Mouse (Mus musculus) forebrain, embryonic 13.5 days (tissue): ENCODE measurements around the gene Batf2. TPM values are rescaled to one million over a fixed set of nuclear protein-coding genes. Genes with fewer than 3 reads are reported as not detected.
A peak's percentile ranks its signal among the peaks of the same experiment; 100 is the strongest.

Experiments used
- ATAC-seq: fragments of 200-750 bp; cut with Nextera tagmentation; 2 replicates; pipeline ENCODE4 v1.8.0; 2017
- H3K27ac ChIP-seq: fragments of 300-500 bp; sonication (generic); 2 replicates; pipeline ENCODE4 v1.5.1; 2015; ENCODE audit warnings: inconsistent platforms, mild to moderate bottlenecking, moderate library complexity
- H3K27me3 ChIP-seq: fragments of 300-500 bp; sonication (generic); 2 replicates; pipeline ENCODE4 v1.6.1; 2015; ENCODE audit warnings: mild to moderate bottlenecking, inconsistent platforms
- H3K36me3 ChIP-seq: fragments of 300-500 bp; sonication (generic); 2 replicates; pipeline ENCODE4 v1.6.1; 2015; ENCODE audit warnings: mild to moderate bottlenecking, inconsistent platforms; ENCODE audit not compliant: poor library complexity, severe bottlenecking
- H3K4me1 ChIP-seq: fragments of 300-500 bp; sonication (generic); 2 replicates; pipeline ENCODE4 v1.6.1; 2015; ENCODE audit warnings: inconsistent platforms
- H3K4me2 ChIP-seq: fragments of 300-500 bp; sonication (generic); 2 replicates; pipeline ENCODE4 v1.6.1; 2015; ENCODE audit warnings: inconsistent platforms, mild to moderate bottlenecking, moderate library complexity
- H3K4me3 ChIP-seq: fragments of 300-500 bp; sonication (generic); 2 replicates; pipeline ENCODE4 v1.5.1; 2015; ENCODE audit warnings: mild to moderate bottlenecking, inconsistent platforms
- H3K9ac ChIP-seq: fragments of 300-500 bp; sonication (generic); 2 replicates; pipeline ENCODE4 v1.6.1; 2015; ENCODE audit warnings: mild to moderate bottlenecking, inconsistent platforms
- H3K9me3 ChIP-seq: fragments of 300-500 bp; sonication (generic); replicated peaks from 2 replicates; pipeline ENCODE4 v1.6.1; 2016; ENCODE audit warnings: inconsistent platforms
- WGBS: fragments of 180-500 bp; shearing (Covaris S2); methylation state at CpG from one replicate; pipeline ENCODE4 v1.1.7; 2015; 5-methylcytosine and 5-hydroxymethylcytosine counted together
- polyA plus RNA-seq: library from polyadenylated mRNA; unstranded; fragments of >200 nt; fragmentation: Nextera tagmentation; extraction: Ambion mirVana; gene quantifications from 2 replicates; pipeline ENCODE4 v1.2.1, GENCODE M21; 2015

Batf2 gene
- not detected in 2 replicates for polyA plus RNA-seq

DNA sequence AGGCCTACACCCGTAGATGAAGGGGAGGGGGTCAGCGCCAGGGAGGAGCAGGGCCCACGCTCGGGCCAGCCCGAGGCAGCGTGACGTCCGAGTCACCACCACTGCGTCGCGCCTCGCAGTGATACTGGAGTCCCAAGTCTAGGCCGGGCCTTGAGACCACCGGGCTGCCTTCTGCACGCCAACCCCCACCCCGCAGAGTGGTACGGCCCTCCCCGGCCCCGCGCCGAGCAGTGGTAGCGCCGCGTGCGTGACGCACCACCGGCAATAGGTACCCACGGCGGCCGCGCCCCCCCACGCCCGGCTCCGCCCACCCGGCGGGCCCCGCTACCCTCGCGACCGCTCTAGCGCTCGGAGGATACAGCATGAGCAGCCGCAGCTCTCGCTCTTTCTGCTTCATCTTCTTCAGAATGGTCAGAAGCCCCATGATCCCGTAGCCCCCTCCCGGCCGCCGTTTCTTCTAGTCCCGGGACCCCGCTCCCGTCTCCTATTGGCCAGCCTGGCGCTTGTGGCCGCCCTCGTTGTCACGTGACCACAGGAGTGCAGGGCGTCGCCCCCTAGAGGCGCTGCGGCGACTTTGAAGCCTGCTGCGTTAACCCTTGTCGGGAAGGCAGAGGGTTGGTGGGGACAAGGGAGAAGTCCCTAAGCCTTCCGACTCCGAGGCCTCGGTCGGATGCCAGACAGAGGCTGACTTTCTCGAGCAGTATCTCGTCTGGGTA, at the start of gene Batf2:
TSS of gene Batf2 (plus strand) at position 306 of the 716 bp plus-strand sequence.
- Histone ChIP-seq H3K4me3 (peak within 1 kb of the TSS; percentile 64), H3K4me2 (peak within 1 kb of the TSS; percentile 74), H3K27me3 (no peaks in the 10 kb centered on the region), H3K9me3 (no peaks in the 10 kb centered on the region), H3K27ac (peak within 1 kb of the TSS; percentile 97), H3K4me1 (peaks cover 14% of the 10 kb centered on the region), H3K36me3 (peaks cover 20% of the 10 kb centered on the region), H3K9ac (peak within 1 kb of the TSS; percentile 86)
- ATAC-seq, result peak; percentile 93
- whole genome bisulfite sequencing, result under 1% methylated on average over 57 of the region's 68 CpGs

DNA sequence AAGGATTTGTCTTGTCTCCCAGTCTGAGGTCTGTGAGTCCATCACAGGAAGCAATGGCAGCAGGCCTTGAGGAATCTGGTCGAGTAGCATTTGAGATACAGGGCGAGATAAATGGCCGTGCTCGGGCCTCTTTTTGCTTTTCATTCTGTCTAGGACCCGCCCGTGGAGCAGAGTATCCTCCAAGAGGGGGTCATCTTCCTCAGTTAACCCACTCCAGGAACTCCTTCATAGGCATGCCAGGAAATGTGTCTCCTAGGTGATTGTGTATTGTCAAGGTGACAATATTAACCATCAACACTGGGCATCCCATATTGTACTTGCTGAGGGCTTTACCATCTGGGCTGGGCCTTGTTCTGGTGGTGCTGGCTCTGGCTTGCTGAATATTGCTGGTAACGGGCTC, 46.7 kb upstream of the Batf2 start, which contains the start of gene AC131692.1:
TSS of gene AC131692.1 (plus strand) at position 301 of the 400 bp plus-strand sequence.
- H3K4me1 ChIP-seq, result no peaks in the 10 kb centered on the region
- no peak for ATAC-seq
- H3K4me2 ChIP-seq, result no peak within 1 kb of the TSS
- peaks cover 64% of the 10 kb centered on the region for H3K36me3 ChIP-seq
- no peak within 1 kb of the TSS for H3K9ac ChIP-seq
- no peak within 1 kb of the TSS for H3K4me3 ChIP-seq
- H3K9me3 ChIP-seq, result no peaks in the 10 kb centered on the region
- 93% methylated on average over 7 of the region's 7 CpGs for WGBS
- no peaks in the 10 kb centered on the region for H3K27me3 ChIP-seq
- H3K27ac ChIP-seq, result no peak within 1 kb of the TSS

DNA sequence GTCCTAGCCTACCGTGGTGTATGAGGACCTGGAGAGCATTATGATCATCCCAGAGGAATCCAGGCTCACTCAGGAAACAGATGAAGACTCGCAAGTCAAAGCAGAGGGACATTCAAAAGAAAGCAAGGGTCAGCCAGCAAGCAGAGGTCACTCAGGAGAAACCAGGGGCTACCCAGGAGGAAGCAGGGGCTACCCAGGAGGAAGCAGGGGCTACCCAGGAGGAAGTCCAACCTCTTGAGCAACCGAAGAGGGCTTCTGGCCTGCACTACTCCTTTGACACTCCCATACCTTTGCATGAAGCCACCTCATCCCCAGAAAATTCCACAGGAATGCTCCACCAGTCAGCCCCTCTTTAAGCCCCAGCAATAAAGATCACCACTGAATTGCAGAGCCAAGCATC, 42.9 kb upstream of the Batf2 start:
- 94% methylated on average over 3 of the region's 3 CpGs for WGBS
- H3K36me3 ChIP-seq, result peaks cover 32% of the 10 kb centered on the region
- no peak overlapping the region for H3K9ac ChIP-seq
- no peaks in the 10 kb centered on the region for H3K4me1 ChIP-seq
- H3K9me3 ChIP-seq, result no peaks in the 10 kb centered on the region
- H3K4me3 ChIP-seq, result no peak overlapping the region
- no peak overlapping the region for H3K4me2 ChIP-seq
- H3K27me3 ChIP-seq, result no peaks in the 10 kb centered on the region
- no peak for ATAC-seq
- H3K27ac ChIP-seq, result no peak overlapping the region

DNA sequence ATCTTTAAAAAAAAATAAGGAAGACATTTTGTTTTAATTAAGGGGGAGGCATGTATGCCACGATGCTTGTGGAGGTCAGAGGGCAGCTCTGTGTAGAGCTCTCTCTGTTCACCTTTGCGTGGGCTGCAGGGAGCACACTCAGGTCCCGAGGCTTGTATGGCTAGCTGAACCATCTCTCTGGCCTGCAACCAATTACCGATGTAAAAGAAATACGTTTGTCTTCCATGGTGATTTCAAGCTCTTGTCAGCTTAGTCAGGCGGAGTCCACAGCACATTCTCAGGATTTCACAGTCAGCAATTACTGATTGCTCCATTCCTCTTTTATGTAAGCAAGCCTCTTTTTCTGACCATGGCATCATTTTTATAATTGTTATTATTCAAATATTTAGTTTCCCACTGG, 39.6 kb upstream of the Batf2 start:
- Histone ChIP-seq H3K4me3 (no peak overlapping the region), H3K27ac (no peak overlapping the region), H3K9me3 (no peaks in the 10 kb centered on the region), H3K9ac (no peak overlapping the region), H3K4me1 (no peaks in the 10 kb centered on the region), H3K4me2 (no peak overlapping the region), H3K36me3 (peaks cover 7% of the 10 kb centered on the region), H3K27me3 (no peaks in the 10 kb centered on the region)
- ATAC-seq, result no peak
- WGBS, result 85% methylated on average over 6 of the region's 6 CpGs

DNA sequence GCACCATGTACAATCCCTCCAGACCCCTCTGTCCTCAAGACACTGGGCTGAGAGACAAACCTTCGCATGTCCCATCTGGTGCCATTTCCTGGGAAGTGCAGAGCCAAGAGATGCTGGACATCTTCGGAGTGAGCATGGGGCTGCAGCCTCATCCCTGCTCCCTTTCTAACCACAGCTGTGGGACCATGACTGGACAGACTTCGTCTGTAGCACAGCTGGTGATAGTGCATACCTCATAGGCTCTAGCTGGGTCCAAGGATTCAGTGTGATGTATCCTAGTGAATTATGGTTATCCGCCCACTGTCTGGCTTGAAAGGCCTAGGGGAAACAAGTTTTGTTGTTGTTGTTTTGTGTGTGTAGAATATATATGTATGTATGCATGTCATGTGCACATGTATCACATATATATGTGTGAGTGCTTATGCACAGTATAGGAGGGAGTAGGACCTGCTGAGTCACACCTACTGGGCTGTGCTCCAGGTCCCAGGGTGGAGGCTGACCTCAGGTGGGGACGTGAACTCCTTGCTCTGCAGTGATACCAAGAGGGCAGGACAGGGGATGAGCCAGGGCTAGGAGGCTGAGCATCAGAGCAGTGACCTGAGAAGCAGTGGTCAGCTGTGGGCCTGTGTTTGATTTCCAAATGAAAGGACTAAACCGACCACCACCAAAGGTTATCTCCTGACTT, 38.5 kb upstream of the Batf2 start:
- no peak for ATAC-seq
- no peak overlapping the region for H3K4me3 ChIP-seq
- H3K4me2 ChIP-seq, result no peak overlapping the region
- 85% methylated on average over 6 of the region's 6 CpGs for WGBS
- H3K27me3 ChIP-seq, result no peaks in the 10 kb centered on the region
- peak overlapping the region; percentile 21; the same call in 1 of the 2 replicates for H3K9ac ChIP-seq
- peaks cover 12% of the 10 kb centered on the region for H3K36me3 ChIP-seq
- H3K9me3 ChIP-seq, result no peaks in the 10 kb centered on the region
- H3K4me1 ChIP-seq, result no peaks in the 10 kb centered on the region
- H3K27ac ChIP-seq, result no peak overlapping the region

DNA sequence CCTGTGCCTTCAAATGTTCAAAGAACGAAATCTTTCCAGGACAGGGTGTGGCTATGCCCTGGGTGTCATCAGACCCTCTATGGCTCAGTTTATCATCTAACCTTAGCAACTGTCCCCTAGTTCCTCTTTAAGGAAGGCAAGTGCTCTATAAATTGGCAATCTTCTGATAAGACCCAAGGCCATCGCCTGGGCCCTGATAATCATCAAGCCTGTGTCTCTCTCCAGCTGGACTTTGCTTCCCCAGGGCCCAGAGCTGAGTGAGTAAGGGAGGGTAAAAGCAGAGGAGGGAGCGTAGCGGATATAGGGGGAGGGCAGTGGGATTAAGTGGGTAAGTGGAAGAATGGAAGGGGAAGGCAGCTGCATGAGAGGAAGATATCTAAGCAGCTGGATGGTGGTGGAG, 36.3 kb upstream of the Batf2 start:
- peaks cover 5% of the 10 kb centered on the region; the same call in 1 of the 2 replicates for H3K36me3 ChIP-seq
- H3K27ac ChIP-seq, result no peak overlapping the region
- no peaks in the 10 kb centered on the region for H3K4me1 ChIP-seq
- peak overlapping the region; percentile 13; the same call in 1 of the 2 replicates for H3K9ac ChIP-seq
- ATAC-seq, result no peak
- H3K4me3 ChIP-seq, result no peak overlapping the region
- no peaks in the 10 kb centered on the region for H3K9me3 ChIP-seq
- no peak overlapping the region for H3K4me2 ChIP-seq
- H3K27me3 ChIP-seq, result no peaks in the 10 kb centered on the region
- WGBS, result 86% methylated on average over 4 of the region's 4 CpGs

DNA sequence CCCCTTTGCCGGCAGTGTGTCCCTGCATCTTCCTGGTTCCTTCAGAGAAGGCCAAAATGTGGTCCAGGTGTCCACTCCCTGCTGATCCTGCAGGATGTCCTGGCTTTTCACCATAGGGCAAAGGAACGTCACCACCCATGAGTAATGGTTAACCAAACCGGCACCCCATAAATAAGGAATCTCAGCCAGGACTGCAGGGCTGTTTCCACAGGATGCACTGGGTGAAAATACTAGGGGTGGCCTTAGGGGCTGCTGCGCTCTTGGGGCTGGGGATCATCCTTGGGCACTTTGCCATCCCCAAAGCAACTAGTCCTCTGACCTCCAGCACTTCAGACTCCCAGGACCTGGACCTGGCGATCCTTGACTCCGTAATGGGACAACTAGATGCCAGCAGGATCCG, 35.2 kb upstream of the Batf2 start, which contains the start of gene Naaladl1:
TSS of gene Naaladl1 (plus strand) at position 197 of the 400 bp plus-strand sequence.
- peak within 1 kb of the TSS; percentile 13; the same call in 1 of the 2 replicates for H3K9ac ChIP-seq

DNA sequence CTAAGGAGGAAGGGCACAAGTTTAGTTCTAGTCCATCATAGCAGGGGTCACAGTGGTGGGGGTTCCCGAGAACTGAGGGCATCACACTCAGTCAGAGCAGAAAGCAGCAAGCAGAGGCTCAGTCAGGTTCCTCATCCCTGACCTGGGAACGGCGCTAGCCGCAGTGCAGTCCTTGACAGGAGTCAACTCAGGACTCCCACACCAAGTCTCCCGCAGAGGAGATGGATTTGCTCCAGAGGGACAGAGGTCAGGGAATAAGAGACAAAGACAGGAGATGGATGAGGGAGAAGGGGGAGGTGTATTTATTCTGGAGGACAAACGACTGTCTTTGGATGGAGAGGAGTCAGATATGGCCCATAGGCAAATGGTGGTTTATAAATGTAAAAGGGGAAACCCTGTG, 27.7 kb upstream of the Batf2 start:
- WGBS, result 84% methylated on average over 6 of the region's 6 CpGs
- Histone ChIP-seq H3K36me3 (peaks cover 39% of the 10 kb centered on the region), H3K4me2 (no peak overlapping the region), H3K4me1 (peaks cover 17% of the 10 kb centered on the region), H3K4me3 (no peak overlapping the region), H3K9me3 (no peaks in the 10 kb centered on the region), H3K27ac (no peak overlapping the region), H3K9ac (no peak overlapping the region), H3K27me3 (no peaks in the 10 kb centered on the region)
- ATAC-seq, result no peak

More for the DNA sequence above, 35.2 kb upstream of the Batf2 start, which contains the start of gene Naaladl1:
- Histone ChIP-seq H3K36me3 (peaks cover 5% of the 10 kb centered on the region; the same call in 1 of the 2 replicates), H3K27ac (no peak within 1 kb of the TSS), H3K4me3 (no peak within 1 kb of the TSS), H3K9me3 (no peaks in the 10 kb centered on the region), H3K4me1 (no peaks in the 10 kb centered on the region), H3K4me2 (no peak within 1 kb of the TSS), H3K27me3 (no peaks in the 10 kb centered on the region)
- ATAC-seq, result no peak
- 92% methylated on average over 7 of the region's 7 CpGs for WGBS

DNA sequence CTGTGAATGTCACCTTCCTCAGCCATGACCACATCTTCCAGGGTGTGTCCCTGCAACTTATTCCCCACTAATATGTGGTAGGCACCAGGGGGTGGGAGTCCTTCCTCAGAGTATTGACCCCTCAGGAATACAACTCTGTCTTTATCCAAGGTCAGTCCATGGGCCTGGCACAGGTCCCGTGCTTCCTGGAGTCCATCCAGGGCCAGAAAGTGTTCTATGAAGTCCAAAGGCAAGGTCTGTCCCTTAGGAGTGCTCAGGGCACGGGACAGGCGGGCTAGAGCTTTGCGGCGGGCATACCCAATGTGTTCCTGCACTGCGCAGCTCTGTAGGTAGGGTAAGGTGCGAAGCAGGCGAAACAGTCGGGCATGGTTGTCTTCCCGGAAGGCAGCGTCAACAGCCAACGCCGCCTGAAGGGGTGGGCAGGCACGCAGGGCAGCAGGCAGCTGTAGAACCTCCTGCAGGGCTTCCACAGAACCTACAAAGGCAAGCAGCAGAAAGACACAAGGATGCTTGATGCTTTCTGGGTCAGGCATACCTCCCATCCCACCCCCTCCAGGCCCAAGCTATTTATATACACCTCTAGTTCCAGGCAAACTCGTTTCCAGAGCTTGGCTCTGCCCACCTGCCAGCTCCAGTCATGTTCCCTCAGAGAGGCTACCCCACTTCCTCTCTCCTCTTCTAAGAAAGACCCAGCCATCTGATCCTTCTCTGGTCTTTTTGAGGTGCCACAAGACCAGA, 24.5 kb upstream of the Batf2 start:
- peak overlapping the region; percentile 90 for H3K9ac ChIP-seq
- ATAC-seq, result no peak
- 93% methylated on average over 15 of the region's 15 CpGs for WGBS
- H3K9me3 ChIP-seq, result no peaks in the 10 kb centered on the region
- H3K4me3 ChIP-seq, result peak overlapping the region; percentile 61; the same call in 1 of the 2 replicates
- 0 out of 2 replicates have a peak overlapping the region, but pooled peaks have one; percentile 6 for H3K27ac ChIP-seq
- peak overlapping the region; percentile 87 for H3K4me2 ChIP-seq
- H3K27me3 ChIP-seq, result no peaks in the 10 kb centered on the region
- H3K36me3 ChIP-seq, result peaks cover 46% of the 10 kb centered on the region
- peaks cover 30% of the 10 kb centered on the region for H3K4me1 ChIP-seq

DNA sequence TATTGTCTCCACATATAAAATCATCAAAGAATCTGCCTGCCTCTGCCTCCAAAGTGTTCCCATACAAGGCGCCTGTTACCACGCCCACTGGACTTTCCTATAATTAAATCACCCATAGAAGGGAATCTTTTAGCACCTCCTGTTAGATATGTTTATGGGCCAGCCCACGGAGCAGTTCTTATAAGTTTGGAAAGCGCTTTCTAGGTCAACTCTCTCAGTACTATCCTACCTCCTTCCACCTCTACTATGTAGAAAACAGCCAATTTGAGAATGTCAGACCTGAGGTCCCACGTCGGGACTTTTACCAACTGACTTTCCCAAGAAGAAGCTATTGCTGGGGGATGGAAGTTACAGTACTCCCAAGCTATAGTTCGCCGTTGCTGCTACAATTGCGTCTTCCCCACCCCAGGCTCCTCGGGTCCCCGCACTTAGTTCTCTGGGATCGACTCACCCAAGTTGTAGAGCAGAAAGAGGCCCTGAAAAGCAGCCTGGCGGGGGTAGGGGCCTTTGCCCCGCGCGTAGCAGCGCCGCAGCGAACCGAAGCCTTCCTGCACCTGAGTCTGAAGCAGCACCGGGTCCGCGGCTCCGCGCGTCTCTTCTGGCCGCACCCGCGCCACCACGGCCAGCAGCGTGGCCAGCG, 23.3 kb upstream of the Batf2 start:
- no peak for ATAC-seq
- Histone ChIP-seq H3K27me3 (no peaks in the 10 kb centered on the region), H3K4me3 (peak overlapping the region; percentile 61), H3K36me3 (peaks cover 43% of the 10 kb centered on the region), H3K4me1 (peaks cover 30% of the 10 kb centered on the region), H3K27ac (peak overlapping the region; percentile 92), H3K9ac (peak overlapping the region; percentile 90), H3K4me2 (peak overlapping the region; percentile 87), H3K9me3 (no peaks in the 10 kb centered on the region)
- 4% methylated on average over 32 of the region's 32 CpGs for WGBS

DNA sequence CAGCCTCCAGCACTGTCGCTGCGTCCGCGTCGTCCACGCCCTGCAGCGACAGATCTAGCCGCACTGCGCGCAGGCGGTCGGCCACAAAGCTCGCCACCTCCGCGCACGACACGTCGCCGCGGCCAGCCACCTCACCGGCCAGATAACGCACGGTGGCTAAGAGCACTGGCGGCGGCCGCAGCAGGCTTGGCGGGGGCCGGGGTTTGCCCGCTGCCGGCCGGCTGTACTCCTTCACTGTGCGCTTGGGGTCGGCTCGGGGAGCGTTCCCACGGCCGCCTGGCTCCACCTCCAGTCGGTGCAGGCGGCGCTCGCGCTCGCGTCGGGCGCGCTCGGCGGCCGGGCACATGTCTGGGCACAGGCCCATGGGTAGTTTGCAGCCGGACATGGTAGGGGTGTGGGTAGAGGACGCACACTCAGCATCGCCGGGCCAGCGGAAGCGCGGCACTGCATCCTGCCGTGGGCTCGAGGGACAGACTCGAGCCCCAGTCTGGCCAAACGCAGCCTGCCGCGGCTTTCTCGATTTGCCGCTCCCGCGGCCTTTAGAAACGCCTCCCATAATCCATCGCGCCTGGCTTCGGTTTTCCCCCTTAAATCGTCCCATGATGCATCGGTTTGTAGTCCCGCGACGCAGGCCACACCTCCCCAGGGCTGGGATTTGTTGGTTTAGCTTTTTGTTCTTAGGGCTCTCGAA, 22.7 kb upstream of the Batf2 start, which contains the start of gene Sac3d1:
TSS of gene Sac3d1 (minus strand) at position 665 of the 691 bp plus-strand sequence.
- peak; percentile 93 for ATAC-seq
- Histone ChIP-seq H3K9ac (peak within 1 kb of the TSS; percentile 90), H3K27ac (peak within 1 kb of the TSS; percentile 92), H3K4me2 (peak within 1 kb of the TSS; percentile 87), H3K4me1 (peaks cover 30% of the 10 kb centered on the region), H3K36me3 (peaks cover 36% of the 10 kb centered on the region), H3K4me3 (peak within 1 kb of the TSS; percentile 61), H3K27me3 (no peaks in the 10 kb centered on the region), H3K9me3 (no peaks in the 10 kb centered on the region)
- WGBS, result under 1% methylated on average over 61 of the region's 77 CpGs
